Mouse (Mus musculus): ENCODE measurements around the gene Grin2c. TPM values are rescaled to one million over a fixed set of nuclear protein-coding genes. Genes with fewer than 3 reads are reported as not detected.

Grin2c gene
- total RNA-seq, 2 experiments from 2014 or later, result not detected

GRCm38 (mm10) chr11:115266400-115266778 is 654 bp downstream of the Grin2c start:
- intact Hi-C loops (cut with DNase I), result loop anchor here (10.0 kb wide), 1 partner anchor 182 kb away; no protein-coding TSS in a partner anchor
- DNase-seq, result no peak

- intact Hi-C loops (cut with DNase I), result loop anchor here (1.0 to 10.0 kb wide), 2 partner anchors 64 to 181 kb away; no protein-coding TSS in a partner anchor
- DNase-seq, result no peak
Measured at GRCm38 (mm10) chr11:115265771-115266399, 1.2 kb downstream of the Grin2c start.

- no peak for DNase-seq
- intact Hi-C loops (cut with DNase I), result loop anchor here (1.0 to 10.0 kb wide), 2 partner anchors 63 to 180 kb away; no protein-coding TSS in a partner anchor
Measured at GRCm38 (mm10) chr11:115264862-115265668, 2.0 kb downstream of the Grin2c start.

- intact Hi-C loops (cut with DNase I), result loop anchor here (10.0 kb wide), 1 partner anchor 179 kb away; no protein-coding TSS in a partner anchor
- no peak for DNase-seq
Measured at GRCm38 (mm10) chr11:115264136-115264861, 2.7 kb downstream of the Grin2c start.

- no peak for DNase-seq
- intact Hi-C loops (cut with DNase I), result loop anchor here (10.0 kb wide), 1 partner anchor 178 kb away; no protein-coding TSS in a partner anchor
Measured at GRCm38 (mm10) chr11:115262954-115263353, 4.1 kb downstream of the Grin2c start.

GRCm38 (mm10) chr11:115259134-115259533 is 7.9 kb downstream of the Grin2c start:
- intact Hi-C loops (cut with DNase I), result no loop called here
- no peak for DNase-seq

- intact Hi-C loops (cut with DNase I), result no loop called here
- no peak for DNase-seq
Measured at GRCm38 (mm10) chr11:115257775-115258510, 9.1 kb downstream of the Grin2c start.

- no peak for DNase-seq
- intact Hi-C loops (cut with DNase I), result no loop called here
Measured at GRCm38 (mm10) chr11:115251258-115251657, 15.8 kb downstream of the Grin2c start.

- intact Hi-C loops (cut with DNase I), result no loop called here
- no peak for DNase-seq
Measured at GRCm38 (mm10) chr11:115250405-115251090, 16.5 kb downstream of the Grin2c start.

GRCm38 (mm10) chr11:115249721-115250404 is 17.2 kb downstream of the Grin2c start:
- intact Hi-C loops (cut with DNase I), result no loop called here
- DNase-seq, result no peak

- no peak for DNase-seq
- intact Hi-C loops (cut with DNase I), result no loop called here
Measured at GRCm38 (mm10) chr11:115247945-115248344, 19.1 kb downstream of the Grin2c start.

GRCm38 (mm10) chr11:115247240-115247639 is 19.8 kb downstream of the Grin2c start:
- no peak for DNase-seq
- intact Hi-C loops (cut with DNase I), result no loop called here

- intact Hi-C loops (cut with DNase I), result no loop called here
- DNase-seq, result no peak
Measured at GRCm38 (mm10) chr11:115246386-115246785, 20.7 kb downstream of the Grin2c start.

- DNase-seq, result no peak
- intact Hi-C loops (cut with DNase I), result no loop called here
Measured at GRCm38 (mm10) chr11:115244840-115245239, 22.2 kb downstream of the Grin2c start.

- intact Hi-C loops (cut with DNase I), result no loop called here
- no peak for DNase-seq
Measured at GRCm38 (mm10) chr11:115243783-115244182, 23.3 kb downstream of the Grin2c start.

- intact Hi-C loops (cut with DNase I), result no loop called here
- DNase-seq, result no peak
Measured at GRCm38 (mm10) chr11:115242746-115243145, 24.3 kb downstream of the Grin2c start.

GRCm38 (mm10) chr11:115241402-115241801 is 25.6 kb downstream of the Grin2c start:
- peak; percentile 54 to 66 for DNase-seq
- intact Hi-C loops (cut with DNase I), result no loop called here

GRCm38 (mm10) chr11:115236570-115236969 is 30.5 kb downstream of the Grin2c start:
- DNase-seq, result no peak
- intact Hi-C loops (cut with DNase I), result no loop called here
